Mouse (Mus musculus) limb, embryonic 14.5 days (tissue): ENCODE results near the gene Klk1. TPM values are rescaled to one million over a fixed set of nuclear protein-coding genes. Genes with fewer than 3 reads are reported as not detected.
"Not testable (repeated sequence)": the region's sequence is repeated elsewhere in the genome, so short reads cannot be mapped to it uniquely, and the experiment has no call there.

Experiments
- ATAC-seq: fragments of 200-750 bp; cut with Nextera tagmentation; 2 replicates; pipeline ENCODE4 v1.8.0; 2017; ENCODE audit warnings: low read depth, moderate number of reproducible peaks, moderate TSS enrichment; ENCODE audit not compliant: low FRiP score
- DNase-seq: peaks from one replicate; pipeline ENCODE4 v3.0.0-alpha.2; 2015; ENCODE audit warnings: low spot score
- H3K27ac ChIP-seq: fragments of 300-500 bp; sonication (generic); replicated peaks from 2 replicates; pipeline ENCODE4 v1.5.1; 2014; ENCODE audit warnings: low read depth, mild to moderate bottlenecking, low read length, moderate library complexity, mixed read lengths
- H3K27me3 ChIP-seq: fragments of 300-500 bp; sonication (generic); 2 replicates; pipeline ENCODE4 v1.6.1; 2014; ENCODE audit warnings: low read length, mixed read lengths; ENCODE audit not compliant: control insufficient read depth, insufficient read depth
- H3K36me3 ChIP-seq: fragments of 300-500 bp; sonication (generic); 2 replicates; pipeline ENCODE4 v1.6.1; 2014; ENCODE audit warnings: mild to moderate bottlenecking, low read length, moderate library complexity, mixed read lengths; ENCODE audit not compliant: control insufficient read depth, insufficient read depth
- H3K4me1 ChIP-seq: fragments of 300-500 bp; sonication (generic); 2 replicates; pipeline ENCODE4 v1.6.1; 2014; ENCODE audit warnings: antibody characterized with exemption, low read length, mixed read lengths; ENCODE audit not compliant: control insufficient read depth, insufficient read depth
- H3K4me2 ChIP-seq: fragments of 300-500 bp; sonication (generic); replicated peaks from 2 replicates; pipeline ENCODE4 v1.6.1; 2014; ENCODE audit warnings: low read depth, mild to moderate bottlenecking, low read length, moderate library complexity; ENCODE audit not compliant: severe bottlenecking
- H3K4me3 ChIP-seq: fragments of 300-500 bp; sonication (generic); replicated peaks from 2 replicates; pipeline ENCODE4 v1.5.1; 2014; ENCODE audit warnings: low read length
- H3K9ac ChIP-seq: fragments of 300-500 bp; sonication (generic); 2 replicates; pipeline ENCODE4 v1.6.1; 2014; ENCODE audit warnings: mild to moderate bottlenecking, low read depth, low read length, moderate library complexity; ENCODE audit not compliant: severe bottlenecking
- H3K9me3 ChIP-seq: fragments of 300-500 bp; sonication (generic); 2 replicates; pipeline ENCODE4 v1.6.1; 2016; ENCODE audit warnings: low read length; ENCODE audit not compliant: control insufficient read depth
- POLR2A ChIP-seq: fragments of 200-500 bp; IDR thresholded peaks from 2 replicates; pipeline ENCODE4 v1.8.0; 2012; ENCODE audit warnings: inconsistent platforms, mild to moderate bottlenecking, moderate library complexity, borderline replicate concordance; ENCODE audit not compliant: insufficient read depth, insufficient read length; ENCODE audit errors: extremely low read depth
- WGBS: fragments of 180-500 bp; shearing (Covaris S2); extraction: QIAGEN DNeasy Blood & Tissue Kit; methylation state at CpG from one replicate; pipeline ENCODE4 v1.1.7; 2014; 5-methylcytosine and 5-hydroxymethylcytosine counted together
- polyA plus RNA-seq, 2 experiments: library from polyadenylated mRNA; depleted of rRNA in 1 of 2; stranded (reverse) in 1 of 2; unstranded in 1 of 2; fragments of >200 nt; fragmentation: Nextera tagmentation in 1 of 2; extraction: Ambion mirVana in 1 of 2; gene quantifications; 2 replicates each; pipeline versions ENCODE4 v1.2.1 to v1.2.3; 2012 to 2014

Klk1 gene
- polyA plus RNA-seq (2012; rRNA removed) (0.27 TPM in 1 of 2 replicates, not detected in the other), polyA plus RNA-seq (2014; fragmentation: Nextera tagmentation; extraction: Ambion mirVana) (not detected in 2 replicates)

- no peak for DNase-seq
- WGBS = 50% methylated on average over 1 of the region's 1 CpGs
- TF ChIP-seq POLR2A = no peak
- H3K27ac ChIP-seq = no peak within 1 kb of the TSS
- H3K9ac ChIP-seq = no peak within 1 kb of the TSS
- no peak within 1 kb of the TSS for H3K4me2 ChIP-seq
- no peaks in the 10 kb centered on the region for H3K4me1 ChIP-seq
- no peak within 1 kb of the TSS for H3K4me3 ChIP-seq
- no peaks in the 10 kb centered on the region for H3K27me3 ChIP-seq
- no peak for ATAC-seq
- no peaks in the 10 kb centered on the region for H3K9me3 ChIP-seq
- H3K36me3 ChIP-seq = no peaks in the 10 kb centered on the region
Observed at GRCm38 (mm10) chr7:44225076-44225475, at the start of gene Klk1. TSS of gene Klk1 (plus strand) at chr7:44225360.

DNA sequence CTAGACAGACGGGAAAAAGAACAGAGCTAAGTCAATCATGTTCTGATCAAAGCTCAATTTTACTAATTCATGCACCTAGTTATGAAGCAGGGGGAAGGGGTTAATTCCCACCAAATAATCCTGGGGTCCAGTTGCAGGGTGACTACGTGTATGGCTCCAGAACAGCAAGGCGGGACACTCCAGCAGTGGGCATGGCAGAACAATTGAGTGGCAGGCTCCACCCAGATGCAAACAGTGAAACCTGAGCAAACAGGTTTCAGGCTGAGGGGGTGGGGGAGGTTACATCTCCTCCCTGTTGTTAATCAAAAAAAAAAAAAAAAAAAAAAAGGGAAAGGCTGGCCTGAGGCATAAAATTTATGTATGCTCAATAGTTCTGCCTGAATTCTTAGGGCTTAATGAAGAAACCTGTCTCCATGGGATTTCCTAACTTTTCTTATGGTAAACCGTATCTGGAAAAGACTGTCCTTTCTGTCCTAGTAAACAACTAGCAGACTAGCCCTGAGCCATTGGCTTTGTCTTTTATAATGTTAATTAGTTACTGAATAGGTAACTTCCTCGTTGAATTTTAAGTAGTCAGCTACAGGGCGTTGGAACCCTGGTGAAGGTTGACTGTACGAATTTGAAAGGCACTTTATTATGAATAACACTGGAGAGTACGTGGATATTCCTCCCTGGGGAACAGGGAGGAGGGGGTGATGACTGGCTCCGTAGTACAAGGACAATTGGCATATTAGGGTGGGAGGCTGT is 45.7 kb upstream of the Klk1 start:
- H3K4me2 ChIP-seq = no peak overlapping the region
- DNase-seq = no peak
- no peaks in the 10 kb centered on the region for H3K4me1 ChIP-seq
- 70% methylated on average over 9 of the region's 9 CpGs for WGBS
- no peaks in the 10 kb centered on the region for H3K27me3 ChIP-seq
- no peak for TF ChIP-seq POLR2A
- H3K27ac ChIP-seq = no peak overlapping the region
- no peak overlapping the region for H3K4me3 ChIP-seq
- H3K36me3 ChIP-seq = no peaks in the 10 kb centered on the region
- no peak for ATAC-seq
- H3K9me3 ChIP-seq = no peaks in the 10 kb centered on the region
- H3K9ac ChIP-seq = no peak overlapping the region

DNA sequence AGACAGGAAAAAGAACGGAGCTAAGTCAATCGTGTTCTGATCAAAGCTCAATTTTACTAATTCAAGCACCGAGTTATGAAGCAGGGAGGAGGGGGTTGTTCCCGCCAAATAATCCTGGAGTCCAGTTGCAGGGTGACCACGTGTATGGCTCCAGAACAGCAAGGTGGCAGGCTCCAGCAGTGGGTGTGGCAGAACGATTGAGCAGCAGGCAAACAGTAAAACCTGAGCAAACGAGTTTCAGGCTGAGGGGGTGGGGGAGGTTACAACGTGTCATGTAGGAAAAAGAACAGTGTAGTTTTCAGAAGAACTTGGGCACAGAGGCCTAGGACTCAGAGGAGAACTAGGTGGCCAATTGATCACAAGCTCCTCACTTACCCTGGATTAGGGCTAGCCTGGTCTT is 38.6 kb upstream of the Klk1 start:
- not testable (repeated sequence) for ATAC-seq

DNA sequence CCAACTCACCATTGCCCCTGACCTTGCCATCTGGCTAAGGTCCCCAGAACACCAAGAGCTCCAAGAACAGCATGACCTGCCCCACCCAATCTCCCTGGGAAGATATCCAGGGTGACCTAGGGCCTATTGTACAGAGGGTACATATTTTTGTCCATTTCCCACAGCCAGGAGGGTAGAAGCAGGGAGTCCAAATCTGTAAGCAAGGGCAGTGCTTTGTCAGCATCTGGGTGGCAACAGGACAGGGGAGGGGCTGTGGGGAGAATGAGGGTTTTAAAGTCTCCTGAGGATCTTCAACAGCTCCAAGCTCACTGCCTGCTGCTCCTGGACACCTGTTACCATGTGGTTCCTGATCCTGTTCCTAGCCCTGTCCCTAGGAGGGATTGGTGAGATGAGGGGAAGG is 37.2 kb upstream of the Klk1 start, which contains the start of gene Klk1b24:
Gene Klk1b24 (plus strand): TSS at position 301 of the 400 bp plus-strand sequence.
- not testable (repeated sequence) for H3K9ac ChIP-seq, DNase-seq, H3K27ac ChIP-seq, H3K27me3 ChIP-seq, H3K9me3 ChIP-seq, ATAC-seq, H3K4me1 ChIP-seq, H3K4me3 ChIP-seq, H3K36me3 ChIP-seq, H3K4me2 ChIP-seq

More for the DNA sequence above, 38.6 kb upstream of the Klk1 start:
- not testable (repeated sequence) for H3K9ac ChIP-seq, H3K27ac ChIP-seq, DNase-seq, H3K4me2 ChIP-seq, H3K27me3 ChIP-seq, H3K4me3 ChIP-seq, H3K9me3 ChIP-seq, H3K4me1 ChIP-seq, H3K36me3 ChIP-seq
- WGBS = 45% methylated on average over 8 of the region's 8 CpGs

- H3K4me1 ChIP-seq, ATAC-seq, H3K27ac ChIP-seq: not testable (repeated sequence)
Observed at GRCm38 (mm10) chr7:44193466-44193865, 31.7 kb upstream of the Klk1 start.

DNA sequence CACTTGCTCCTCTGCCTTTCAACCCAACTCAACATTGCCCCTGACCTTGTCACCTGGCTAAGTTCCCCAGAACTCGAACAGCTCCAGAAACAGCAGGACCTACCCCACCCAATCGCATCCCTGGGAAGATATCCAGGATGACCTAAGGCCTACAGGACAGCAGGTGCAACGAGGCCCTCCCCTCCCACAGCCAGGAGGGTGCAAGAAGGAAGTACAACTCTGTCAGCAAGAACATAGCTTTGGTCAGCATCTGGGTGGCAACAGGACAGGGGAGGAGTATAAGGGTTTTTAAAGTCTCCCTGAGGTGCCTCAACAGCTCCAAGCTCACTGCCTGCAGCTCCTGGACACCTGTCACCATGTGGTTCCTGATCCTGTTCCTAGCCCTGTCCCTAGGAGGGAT is 27.3 kb upstream of the Klk1 start, which contains the start of gene Klk1b3:
Gene Klk1b3 (plus strand): TSS at position 301 of the 400 bp plus-strand sequence.
- no peak for TF ChIP-seq POLR2A
- Histone ChIP-seq H3K9ac (no peak within 1 kb of the TSS), H3K27me3 (no peaks in the 10 kb centered on the region), H3K4me1 (no peaks in the 10 kb centered on the region), H3K36me3 (no peaks in the 10 kb centered on the region), H3K27ac (no peak within 1 kb of the TSS), H3K4me2 (no peak within 1 kb of the TSS), H3K9me3 (no peaks in the 10 kb centered on the region), H3K4me3 (no peak within 1 kb of the TSS)
- ATAC-seq (no peak), DNase-seq (no peak)
- WGBS = 64% methylated on average over 3 of the region's 3 CpGs

More at GRCm38 (mm10) chr7:44193466-44193865, 31.7 kb upstream of the Klk1 start:
- H3K27me3 ChIP-seq, H3K9me3 ChIP-seq, DNase-seq, H3K4me3 ChIP-seq, H3K9ac ChIP-seq, H3K4me2 ChIP-seq, H3K36me3 ChIP-seq: not testable (repeated sequence)
- WGBS = 71% methylated on average over 1 of the region's 1 CpGs

DNA sequence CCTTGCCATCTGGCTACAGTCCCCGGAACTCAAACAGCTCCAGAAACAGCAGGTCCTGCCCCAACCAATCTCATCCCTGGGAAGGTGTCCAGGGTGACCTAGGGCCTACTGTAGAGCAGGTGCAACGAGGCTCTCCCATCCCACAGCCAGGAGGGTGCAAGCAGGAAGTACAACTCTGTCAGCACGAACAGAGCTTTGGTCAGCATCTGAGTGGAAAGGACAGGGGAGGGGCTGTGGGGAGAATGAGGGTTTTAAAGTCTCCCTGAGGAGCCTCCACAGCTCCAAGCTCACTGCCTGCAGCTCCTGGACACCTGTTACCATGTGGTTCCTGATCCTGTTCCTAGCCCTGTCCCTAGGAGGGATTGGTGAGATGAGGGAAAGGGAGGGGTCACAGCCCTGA is 18.0 kb upstream of the Klk1 start, which contains the start of gene Klk1b4:
Gene Klk1b4 (plus strand): TSS at position 301 of the 400 bp plus-strand sequence.
- H3K4me3 ChIP-seq, DNase-seq, H3K9ac ChIP-seq, ATAC-seq, H3K27ac ChIP-seq, H3K4me2 ChIP-seq, H3K9me3 ChIP-seq, H3K4me1 ChIP-seq, H3K36me3 ChIP-seq, H3K27me3 ChIP-seq: not testable (repeated sequence)
- WGBS = 33% methylated on average over 3 of the region's 3 CpGs
